Mouse (Mus musculus): ENCODE data around the gene Pard3.

The Pard3 gene

DNA sequence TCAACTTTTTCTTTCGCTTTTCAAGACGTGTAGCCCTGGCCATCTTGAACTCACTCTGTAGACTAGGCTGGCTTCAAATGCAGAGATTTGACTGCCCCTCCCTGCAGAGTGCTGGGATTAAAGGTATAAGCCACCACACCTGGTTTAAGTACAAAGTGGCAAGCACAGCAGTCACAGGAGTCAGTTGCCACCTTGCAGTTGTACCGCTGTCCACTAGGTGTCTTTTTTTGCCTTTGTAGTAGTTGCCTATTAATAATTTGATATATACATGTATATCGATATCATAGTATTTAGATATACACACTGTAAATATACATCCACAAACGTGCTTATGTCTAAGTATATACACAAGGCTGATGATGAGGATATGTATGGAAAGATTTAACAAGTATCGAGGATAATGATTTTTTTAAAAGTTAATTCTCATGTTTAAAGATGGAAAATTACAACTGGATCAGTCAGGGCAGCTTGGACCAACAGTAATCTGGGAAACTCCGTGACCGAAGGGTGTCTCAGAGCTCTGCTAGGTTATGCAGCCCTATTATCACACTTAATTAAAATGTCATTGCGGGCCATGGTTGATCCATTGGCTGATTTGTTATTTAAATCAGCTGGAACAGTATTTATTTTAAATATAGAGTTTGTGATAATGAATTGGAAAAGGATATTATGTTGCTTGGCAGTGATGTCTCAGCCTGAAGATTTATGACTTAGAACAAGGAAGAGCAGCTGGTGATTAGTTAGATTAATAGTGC, 220.9 kb downstream of the Pard3 start:
- no peak for DNase-seq (ENCODE audit: low read depth, low spot score)

DNA sequence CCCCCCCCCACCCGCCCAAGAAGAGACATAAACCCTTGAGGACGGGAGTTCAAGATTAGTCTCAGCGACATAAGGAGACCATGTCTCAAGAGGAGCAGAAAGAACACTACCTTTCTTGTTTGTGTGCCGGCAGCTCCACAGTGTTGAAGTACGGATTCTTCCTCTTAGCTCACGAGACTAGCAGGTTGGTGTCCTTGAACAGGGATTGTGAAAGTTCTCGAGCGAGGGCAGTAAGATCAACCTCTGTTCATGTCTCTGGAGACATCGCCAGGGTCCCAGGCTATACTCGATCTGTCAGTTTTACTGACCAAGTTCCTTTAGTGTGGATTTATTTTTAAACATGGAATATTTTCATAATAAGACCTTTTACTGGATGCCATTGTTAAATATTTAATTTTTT, 224.1 kb downstream of the Pard3 start:
- DNase-seq (ENCODE audit: low read depth, low spot score): no peak

GRCm38 (mm10) chr8:127292307-127292706, 228.6 kb downstream of the Pard3 start:
- no peak for DNase-seq (ENCODE audit: low read depth, low spot score)

GRCm38 (mm10) chr8:127293025-127293729, 229.5 kb downstream of the Pard3 start:
- DNase-seq (ENCODE audit: low read depth, low spot score): no peak

- DNase-seq (ENCODE audit: low read depth, low spot score): no peak
These were observed 230.4 kb downstream of the Pard3 start for GRCm38 (mm10) chr8:127294061-127294460.

DNA sequence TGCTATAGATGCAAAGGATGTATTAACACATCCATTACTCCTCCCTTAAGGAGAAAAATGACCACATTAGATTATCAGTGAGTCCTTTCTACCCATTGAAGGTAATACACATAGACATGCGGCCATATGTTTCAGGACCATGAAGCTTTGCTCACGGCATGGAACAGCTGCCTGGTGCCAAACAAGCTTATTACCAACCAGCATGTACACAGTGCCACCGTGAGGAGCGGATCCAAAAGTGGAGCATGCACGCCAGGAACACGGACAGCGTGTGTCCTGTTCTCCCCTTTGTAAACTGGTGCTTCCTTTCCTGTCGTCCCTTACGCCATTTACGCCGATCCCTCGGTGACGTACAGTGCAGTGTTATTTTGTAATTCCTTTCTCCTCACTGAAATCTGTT, 232.2 kb downstream of the Pard3 start:
- DNase-seq (ENCODE audit: low read depth, low spot score): peak; percentile 15

- no peak for DNase-seq (ENCODE audit: low read depth, low spot score)
These were observed 236.8 kb downstream of the Pard3 start for GRCm38 (mm10) chr8:127300493-127300892.

- no peak for DNase-seq (ENCODE audit: low read depth, low spot score)
These were observed 239.3 kb downstream of the Pard3 start for GRCm38 (mm10) chr8:127302847-127303445.

DNA sequence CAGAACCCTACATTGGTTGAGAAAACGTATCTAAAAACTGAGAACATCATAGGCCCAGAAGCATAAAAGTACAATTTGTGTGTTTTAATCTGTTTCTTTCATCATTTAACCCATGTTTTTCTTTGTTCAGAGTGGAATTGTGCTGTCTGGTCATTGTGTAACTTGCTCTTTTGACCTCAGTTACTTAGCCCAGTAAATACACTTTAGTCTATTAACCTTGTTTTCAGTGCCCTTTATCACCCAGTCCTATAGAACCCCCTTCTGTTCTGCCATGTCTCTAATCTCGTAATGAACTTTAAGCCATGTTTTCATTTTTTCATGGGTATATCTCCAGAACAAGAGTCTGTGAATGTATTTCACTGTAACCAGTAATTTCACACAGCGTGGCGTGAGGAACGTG, 243.3 kb downstream of the Pard3 start:
- DNase-seq (ENCODE audit: low read depth, low spot score): no peak

- DNase-seq (ENCODE audit: low read depth, low spot score): no peak
These were observed 245.7 kb downstream of the Pard3 start for GRCm38 (mm10) chr8:127309363-127309762.

GRCm38 (mm10) chr8:127315811-127316210, 252.1 kb downstream of the Pard3 start:
- DNase-seq (ENCODE audit: low read depth, low spot score): no peak

DNA sequence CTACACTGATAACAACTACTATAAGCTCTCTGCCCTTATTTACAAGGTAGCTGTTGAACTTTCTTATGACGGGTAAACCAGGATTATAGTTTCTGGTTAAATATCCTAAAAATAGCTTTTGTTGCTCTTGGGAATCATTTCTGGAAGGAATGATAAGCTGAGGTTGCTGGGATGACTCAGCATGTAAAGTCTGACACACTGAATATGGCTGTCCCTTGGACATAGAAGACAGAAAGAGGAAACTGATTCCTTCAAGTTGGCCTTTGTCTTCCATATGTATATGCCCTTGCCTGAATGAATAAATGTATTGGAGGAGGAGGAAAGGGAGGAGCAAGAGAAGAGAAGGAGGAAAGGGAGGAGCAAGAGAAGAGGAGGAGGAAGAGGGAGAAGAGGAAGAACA, 254.2 kb downstream of the Pard3 start:
- no peak for DNase-seq (ENCODE audit: low read depth, low spot score)

- DNase-seq (ENCODE audit: low read depth, low spot score): no peak
These were observed 254.9 kb downstream of the Pard3 start for GRCm38 (mm10) chr8:127318377-127319159.

- DNase-seq (ENCODE audit: low read depth, low spot score): no peak
These were observed 257.2 kb downstream of the Pard3 start for GRCm38 (mm10) chr8:127320930-127321329.

DNA sequence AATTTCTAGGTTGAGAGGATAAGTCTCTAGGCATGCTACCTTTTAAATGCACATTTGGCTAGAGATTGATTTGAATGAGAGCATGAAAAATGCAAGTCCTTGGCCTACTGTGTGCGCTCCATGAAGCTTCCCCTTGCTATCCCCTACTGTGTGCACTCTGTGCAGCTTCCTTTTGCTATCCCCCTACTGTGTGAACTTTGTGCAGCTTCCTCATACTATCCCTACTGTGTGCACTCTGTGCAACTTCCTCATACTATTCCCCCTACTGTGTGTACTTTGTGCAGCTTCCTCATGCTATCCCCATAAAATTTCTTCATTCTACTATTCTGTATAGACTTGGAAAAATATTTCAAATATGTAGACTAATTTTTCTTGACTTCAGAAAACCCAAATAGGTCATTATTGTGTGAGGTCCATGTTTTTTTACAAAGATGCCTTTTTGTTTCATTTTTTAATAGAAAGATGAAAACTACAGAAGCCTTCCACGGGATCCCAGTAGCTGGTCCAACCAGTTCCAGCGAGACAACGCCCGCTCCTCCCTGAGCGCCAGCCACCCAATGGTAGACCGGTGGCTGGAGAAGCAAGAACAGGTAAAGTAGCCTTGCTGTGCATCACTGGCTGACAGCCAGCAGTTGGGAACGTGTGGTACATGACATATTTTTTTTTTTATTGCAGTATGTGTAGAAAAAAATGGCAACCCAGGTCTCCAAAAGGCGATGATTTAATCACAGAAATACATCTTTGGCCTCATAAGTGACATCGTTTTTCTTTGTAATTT, 260.1 kb downstream of the Pard3 start:
- no peak for DNase-seq (ENCODE audit: low read depth, low spot score)

GRCm38 (mm10) chr8:127324836-127325570, 261.3 kb downstream of the Pard3 start:
- peak; percentile 50 for DNase-seq (ENCODE audit: low read depth, low spot score)

DNA sequence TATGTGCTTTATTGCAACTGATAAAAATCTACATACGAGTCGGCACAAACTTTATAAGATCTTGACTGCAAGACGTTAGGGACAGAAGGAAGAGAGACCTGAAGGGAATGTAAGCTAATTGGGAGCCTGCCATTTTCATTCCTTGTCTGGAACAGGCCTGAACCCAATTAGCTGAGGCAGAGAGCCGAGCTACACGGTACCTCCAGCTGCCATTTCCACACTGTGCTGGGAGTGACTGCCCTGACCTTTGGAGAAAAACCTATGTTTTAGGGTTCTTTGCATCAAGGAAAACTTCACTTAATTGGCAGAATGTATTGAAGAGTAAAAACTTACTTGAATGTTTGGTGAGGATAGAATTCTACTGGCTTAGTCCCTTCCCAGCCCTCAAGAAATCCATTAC, 262.1 kb downstream of the Pard3 start:
- no peak for DNase-seq (ENCODE audit: low read depth, low spot score)

DNA sequence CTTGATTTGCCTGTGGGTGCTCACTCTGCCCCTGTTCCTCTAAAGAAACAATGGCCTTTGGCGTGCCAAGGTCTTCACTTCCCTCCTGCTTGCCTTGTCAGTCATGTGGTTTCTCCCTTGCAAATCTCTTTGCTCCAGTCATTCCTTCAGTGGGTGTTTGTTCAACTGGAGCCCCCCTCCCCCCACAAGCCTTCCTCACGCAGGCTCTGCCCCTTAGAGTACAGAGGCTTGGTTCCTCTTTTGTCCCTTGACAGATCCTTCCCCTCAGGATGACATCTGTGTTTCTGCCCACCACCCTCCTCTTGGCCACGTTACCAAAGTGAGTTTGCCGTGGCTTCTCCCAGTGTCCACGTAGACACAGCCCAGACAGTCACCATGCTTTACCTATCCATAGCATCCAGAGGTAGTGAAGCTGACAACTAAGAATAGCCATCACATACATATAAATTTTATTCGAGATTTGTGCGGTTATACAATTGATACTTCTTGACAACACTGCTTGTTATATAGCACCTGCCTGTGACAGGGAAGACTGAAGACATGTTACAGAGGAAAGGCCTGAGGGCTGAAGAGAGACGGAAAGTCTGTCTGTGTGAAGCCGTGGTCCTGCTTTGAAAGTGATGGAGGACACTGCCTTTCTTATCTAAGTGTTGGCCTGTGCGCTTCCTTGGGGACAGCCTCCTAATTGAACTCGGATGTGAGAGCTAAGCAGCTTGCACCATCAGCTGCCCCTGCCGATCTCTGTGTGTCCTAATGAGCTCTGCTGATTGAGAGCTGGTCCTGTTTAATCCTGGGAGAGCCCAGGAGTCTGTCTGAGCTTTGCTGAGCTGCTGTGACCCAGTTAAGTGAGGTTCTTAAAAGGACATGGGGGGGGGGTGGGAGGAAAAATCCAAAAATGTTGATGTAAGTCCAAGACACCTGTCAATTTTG, 266.8 kb downstream of the Pard3 start:
- DNase-seq (ENCODE audit: low read depth, low spot score): no peak

- DNase-seq (ENCODE audit: low read depth, low spot score): peak; percentile 73
These were observed 268.1 kb downstream of the Pard3 start for GRCm38 (mm10) chr8:127331751-127332150.

All from ZHBTc4 (cell line).